In genomic region chr12:81131114-81131513, GRCm38 (mm10) we compare ENCODE assay signal across 17 mouse cellular contexts.
"Had no signal": no experiment of that assay in that cellular context is flagged by ENCODE, and none has a peak within 500 bp of the region (broad histone marks: within the 10 kb centered on the region; RNA-seq: fewer than 3 reads in every experiment).

No protein-coding gene starts in this region.

- H3K9ac ChIP-seq: liver, embryonic 14.5 days; lung, embryonic 14.5 days; midbrain, embryonic 13.5 days; midbrain, embryonic 15.5 days; neural tube, embryonic 13.5 days; neural tube, embryonic 15.5 days had no signal

- H3K36me3 ChIP-seq: midbrain, embryonic 13.5 days; midbrain, embryonic 15.5 days; neural tube, embryonic 13.5 days; neural tube, embryonic 15.5 days had no signal

- H3K9me3 ChIP-seq: midbrain, embryonic 13.5 days; midbrain, embryonic 15.5 days; neural tube, embryonic 13.5 days; neural tube, embryonic 15.5 days had no signal

- H3K27ac ChIP-seq: liver, embryonic 14.5 days; midbrain, embryonic 13.5 days; midbrain, embryonic 15.5 days; neural tube, embryonic 13.5 days; neural tube, embryonic 15.5 days had no signal

- ATAC-seq: midbrain, embryonic 13.5 days; midbrain, embryonic 15.5 days had no signal

- H3K4me2 ChIP-seq: lung, embryonic 14.5 days; midbrain, embryonic 11.5 days; midbrain, embryonic 13.5 days; midbrain, embryonic 15.5 days; neural tube, embryonic 13.5 days; neural tube, embryonic 15.5 days had no signal

- DNase-seq: lung, adult 18-20 months; lung, embryonic 14.5 days; lung, postnatal 4 days; retina, postnatal 1 day; right cerebral cortex, postnatal 25 days; right cerebral cortex, postnatal 4 days; spleen, adult 18-20 months; thymus, adult 2 months; thymus, postnatal 25 days; thymus, postnatal 4 days had no signal

- H3K27me3 ChIP-seq: midbrain, embryonic 13.5 days; midbrain, embryonic 15.5 days; neural tube, embryonic 13.5 days; neural tube, embryonic 15.5 days had no signal

- H3K4me3 ChIP-seq: midbrain, embryonic 13.5 days; midbrain, embryonic 15.5 days; myocyte; neural tube, embryonic 13.5 days; neural tube, embryonic 15.5 days had no signal
